17 mouse cellular contexts compared by ENCODE assay signal in genomic region chr17:70745385-70745784, GRCm38 (mm10).
DNase-seq lines count a peak whose midpoint lies in the region; ATAC-seq and TF ChIP-seq lines count a peak whose summit lies in the region.
"Had no signal": no experiment of that assay in that cellular context is flagged by ENCODE, and none has a peak within 500 bp of the region (broad histone marks: within the 10 kb centered on the region; RNA-seq: fewer than 3 reads in every experiment).

No protein-coding gene starts in this region.

- no peak for TF ChIP-seq CTCF in kidney, postnatal 0 days (IDR thresholded peaks at IDR 0.05; ENCODE audit: low read depth)
- TF ChIP-seq CTCF in E14TG2a.4 (conservative IDR thresholded peaks at IDR 0.05; ENCODE audit: low read length) = no peak
- no peak for TF ChIP-seq CTCF in lung, embryonic 14.5 days (IDR thresholded peaks at IDR 0.05; ENCODE audit: low read depth)

- H3K4me3 ChIP-seq in kidney, postnatal 0 days (replicated peaks; ENCODE audit: low read depth, low read length) = no peak overlapping the region
- peak overlapping the region; percentile 29; the same call in 1 of the 2 replicates for H3K4me3 ChIP-seq in E14TG2a.4 (replicated peaks; ENCODE audit: low read length)
- H3K4me3 ChIP-seq in lung, embryonic 14.5 days (ENCODE audit: low read depth, low read length) = no peak overlapping the region
- H3K4me3 ChIP-seq in heart, embryonic 11.5 days (ENCODE audit: low read depth, low read length) = no peak overlapping the region
- H3K4me3 ChIP-seq: embryonic facial prominence, embryonic 10.5 days; erythroblast, embryonic 14.5 days; heart, embryonic 12.5 days; liver, embryonic 13.5 days; neural tube, embryonic 15.5 days had no signal

- H3K9me3 ChIP-seq in kidney, postnatal 0 days (replicated peaks; ENCODE audit: low read length) = no peaks in the 10 kb centered on the region
- H3K9me3 ChIP-seq in E14TG2a.4 (ENCODE audit: low read length) = no peaks in the 10 kb centered on the region
- H3K9me3 ChIP-seq in lung, embryonic 14.5 days (ENCODE audit: low read depth, low read length) = no peaks in the 10 kb centered on the region
- H3K9me3 ChIP-seq in heart, embryonic 11.5 days (replicated peaks; ENCODE audit: control insufficient read depth, low read length) = no peaks in the 10 kb centered on the region
- H3K9me3 ChIP-seq: embryonic facial prominence, embryonic 10.5 days; heart, embryonic 12.5 days; liver, embryonic 13.5 days; neural tube, embryonic 15.5 days had no signal

- H3K27ac ChIP-seq in kidney, postnatal 0 days = no peak overlapping the region
- no peak overlapping the region for H3K27ac ChIP-seq in lung, embryonic 14.5 days (ENCODE audit: low read depth)
- no peak overlapping the region for H3K27ac ChIP-seq in heart, embryonic 11.5 days (ENCODE audit: low read depth, low read length)
- H3K27ac ChIP-seq: embryonic facial prominence, embryonic 10.5 days; liver, embryonic 13.5 days; neural tube, embryonic 15.5 days had no signal

- no peak; the same call in 1 of the 2 replicates for ATAC-seq in kidney, postnatal 0 days (replicated peaks; ENCODE audit: low FRiP score, low read depth)
- ATAC-seq in lung, embryonic 14.5 days (ENCODE audit: insufficient read depth) = peak; percentile 90
- ATAC-seq in megakaryocyte, adult 5-6 weeks (ENCODE audit: poor library complexity, severe bottlenecking) = peak; percentile 13; the same call in 1 of the 2 replicates
- no peak for ATAC-seq in heart, embryonic 11.5 days (replicated peaks; ENCODE audit: insufficient number of reproducible peaks, low FRiP score, low TSS enrichment)
- ATAC-seq: Patski had no signal

- peaks cover 25% of the 10 kb centered on the region for H3K4me1 ChIP-seq in kidney, postnatal 0 days (replicated peaks; ENCODE audit: insufficient read depth, low read length)
- peaks cover 72% of the 10 kb centered on the region for H3K4me1 ChIP-seq in E14TG2a.4 (replicated peaks; ENCODE audit: low read depth, low read length)
- peaks cover 9% of the 10 kb centered on the region for H3K4me1 ChIP-seq in lung, embryonic 14.5 days (ENCODE audit: insufficient read depth)
- peaks cover 13% of the 10 kb centered on the region; the same call in 1 of the 2 replicates for H3K4me1 ChIP-seq in heart, embryonic 11.5 days (ENCODE audit: control insufficient read depth, insufficient read depth, low read length)

- no peaks in the 10 kb centered on the region for H3K27me3 ChIP-seq in kidney, postnatal 0 days (ENCODE audit: insufficient read depth, low read length)
- H3K27me3 ChIP-seq in E14TG2a.4 (ENCODE audit: insufficient read depth, low read length) = no peaks in the 10 kb centered on the region
- no peaks in the 10 kb centered on the region for H3K27me3 ChIP-seq in lung, embryonic 14.5 days (ENCODE audit: insufficient read depth, low read length)
- no peaks in the 10 kb centered on the region for H3K27me3 ChIP-seq in heart, embryonic 11.5 days (ENCODE audit: control insufficient read depth, insufficient read depth, low read length)
- H3K27me3 ChIP-seq: heart, embryonic 12.5 days; Patski had no signal

- H3K9ac ChIP-seq in kidney, postnatal 0 days (ENCODE audit: low read depth, low read length) = no peak overlapping the region
- no peak overlapping the region for H3K9ac ChIP-seq in lung, embryonic 14.5 days
- H3K9ac ChIP-seq in heart, embryonic 11.5 days (ENCODE audit: low read depth, low read length) = no peak overlapping the region
- H3K9ac ChIP-seq: heart, embryonic 12.5 days; liver, embryonic 13.5 days; neural tube, embryonic 15.5 days had no signal

- DNase-seq in kidney, postnatal 0 days (ENCODE audit: low spot score) = peak; percentile 70
- no peak for DNase-seq in kidney, adult 8-10 months
- DNase-seq in lung, embryonic 14.5 days = peak; percentile 81
- no peak for DNase-seq in cerebellum, postnatal 25 days
- DNase-seq in cerebellum, postnatal 10 days = no peak
- DNase-seq: cerebellum, adult 9-10 months; gastrocnemius, postnatal 14 days; kidney, postnatal 36 days; liver, embryonic 13.5 days had no signal

- no peak overlapping the region for H3K4me2 ChIP-seq in kidney, postnatal 0 days (ENCODE audit: low read length)
- no peak overlapping the region for H3K4me2 ChIP-seq in lung, embryonic 14.5 days
- H3K4me2 ChIP-seq in heart, embryonic 11.5 days = no peak overlapping the region
- H3K4me2 ChIP-seq: heart, embryonic 12.5 days; liver, embryonic 13.5 days; neural tube, embryonic 15.5 days had no signal

- no peaks in the 10 kb centered on the region for H3K36me3 ChIP-seq in kidney, postnatal 0 days (ENCODE audit: insufficient read depth, low read length)
- H3K36me3 ChIP-seq in E14TG2a.4 (ENCODE audit: insufficient read depth, low read length) = 0 out of 2 replicates have a peak, but pooled peaks cover 6% of the 10 kb centered on the region
- no peaks in the 10 kb centered on the region for H3K36me3 ChIP-seq in lung, embryonic 14.5 days (ENCODE audit: insufficient read depth)
- no peaks in the 10 kb centered on the region for H3K36me3 ChIP-seq in heart, embryonic 11.5 days (ENCODE audit: control insufficient read depth, insufficient read depth, low read length)
- H3K36me3 ChIP-seq: embryonic facial prominence, embryonic 10.5 days; heart, embryonic 12.5 days; liver, embryonic 13.5 days; neural tube, embryonic 15.5 days had no signal

- 69% methylated on average over 6 of the region's 6 CpGs for WGBS in kidney, postnatal 0 days
- WGBS in lung, embryonic 14.5 days = 41% methylated on average over 6 of the region's 6 CpGs
- WGBS in heart, embryonic 11.5 days (ENCODE audit: insufficient replicate concordance) = 72% methylated on average over 6 of the region's 6 CpGs

Comparison
In these comparisons a context has a peak if more than half of its experiments do, and no peak if none do; other contexts are left out.
1. DNase-seq: peak in kidney, postnatal 0 days (single experiment) and lung, embryonic 14.5 days (single experiment); none in kidney, adult 8-10 months (0 of 2), cerebellum, postnatal 25 days (0 of 2) and cerebellum, postnatal 10 days (0 of 2).
2. ATAC-seq: peak in lung, embryonic 14.5 days (single experiment) and megakaryocyte, adult 5-6 weeks (single experiment); none in kidney, postnatal 0 days (single experiment) and heart, embryonic 11.5 days (single experiment).